Mouse (Mus musculus) spleen, adult 2 months (tissue): Measurements from ENCODE around the gene Ercc1. TPM values are rescaled to one million over a fixed set of nuclear protein-coding genes. Genes with fewer than 3 reads are reported as not detected.

Experiments
- DNase-seq, 2 experiments: peaks; one replicate each; pipeline versions ENCODE4 v3.0.0 to v3.0.0-alpha.2; 2012 to 2021; ENCODE audit warnings: low spot score in 2 of 2, low read depth in 1 of 2
- H3K27ac ChIP-seq: fragments of 200-500 bp; 2 replicates; pipeline ENCODE4 v1.5.1; 2012; ENCODE audit warnings: low read length, inconsistent platforms; ENCODE audit not compliant: insufficient read depth
- H3K27me3 ChIP-seq: fragments of 200-500 bp; 2 replicates; pipeline ENCODE4 v1.6.1; 2012; ENCODE audit warnings: mild to moderate bottlenecking, moderate library complexity, low read length, inconsistent platforms; ENCODE audit not compliant: control insufficient read depth, insufficient read depth
- H3K36me3 ChIP-seq: fragments of 200-500 bp; 2 replicates; pipeline ENCODE4 v1.6.1; 2012; ENCODE audit warnings: mild to moderate bottlenecking, low read length, inconsistent platforms; ENCODE audit not compliant: control insufficient read depth, insufficient read depth
- H3K4me1 ChIP-seq: fragments of 200-500 bp; 2 replicates; pipeline ENCODE4 v1.6.1; 2011; ENCODE audit warnings: inconsistent platforms; ENCODE audit not compliant: control insufficient read depth, insufficient read depth, insufficient read length
- H3K4me3 ChIP-seq: fragments of 200-500 bp; 2 replicates; pipeline ENCODE4 v1.5.1; 2011; ENCODE audit warnings: mild to moderate bottlenecking, inconsistent platforms; ENCODE audit not compliant: insufficient read depth, insufficient read length; ENCODE audit errors: extremely low read depth
- CTCF ChIP-seq: fragments of 200-500 bp; IDR thresholded peaks from 2 replicates; pipeline ENCODE4 v1.5.1; 2011; ENCODE audit warnings: mild to moderate bottlenecking, inconsistent platforms; ENCODE audit not compliant: insufficient read depth, insufficient read length, insufficient replicate concordance; ENCODE audit errors: extremely low read depth
- POLR2A ChIP-seq: fragments of 200-500 bp; IDR thresholded peaks from 2 replicates; pipeline ENCODE4 v1.6.1; 2011; ENCODE audit warnings: low read depth, low read length, inconsistent platforms
- WGBS: fragments of 180-500 bp; shearing (Covaris S2); methylation state at CpG from one replicate; pipeline ENCODE4 v1.1.7; 2018; 5-methylcytosine and 5-hydroxymethylcytosine counted together
- polyA plus RNA-seq: library from polyadenylated mRNA; depleted of rRNA; stranded (reverse); fragments of >200 nt; gene quantifications from 2 replicates; pipeline ENCODE4 v1.2.3, GENCODE M21; 2012

The Ercc1 gene
- polyA plus RNA-seq, 1 experiment = 29.9 TPM

DNA sequence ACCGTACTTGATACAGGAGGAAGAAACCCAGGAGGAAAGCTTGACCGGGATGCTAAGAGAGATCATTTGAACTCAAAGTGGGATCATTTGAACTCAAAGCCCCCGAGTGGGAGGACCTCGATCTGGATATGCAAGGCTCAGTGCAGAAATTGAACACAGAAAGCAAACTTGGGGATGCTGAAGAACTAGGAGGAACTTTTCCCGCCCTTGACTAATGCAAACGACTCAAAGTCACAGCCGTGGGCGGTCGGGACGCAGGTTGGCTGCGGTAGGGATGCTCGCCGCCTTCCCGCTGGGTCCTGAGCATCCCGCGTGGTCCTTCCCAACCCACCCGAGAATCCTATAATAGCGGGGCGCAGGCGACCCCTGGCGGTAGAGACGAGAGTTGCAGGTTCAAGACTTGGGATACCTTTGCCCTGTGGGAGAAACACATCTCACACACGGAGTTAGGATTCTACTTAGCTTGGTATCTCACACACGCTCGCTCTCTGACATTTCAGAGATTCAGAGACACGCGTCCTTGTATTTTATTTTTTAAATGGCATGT, 2.0 kb upstream of the Ercc1 start:
- TF ChIP-seq CTCF (peak; percentile 87), POLR2A (no peak)
- Histone ChIP-seq H3K4me1 (peaks cover 13% of the 10 kb centered on the region), H3K4me3 (peak overlapping the region; percentile 44; the same call in 1 of the 2 replicates), H3K27me3 (peaks cover 9% of the 10 kb centered on the region), H3K36me3 (no peaks in the 10 kb centered on the region), H3K27ac (no peak overlapping the region)
- WGBS = under 1% methylated on average over 27 of the region's 27 CpGs
- peak in 1 of 2 experiments; percentile 73 for DNase-seq

DNA sequence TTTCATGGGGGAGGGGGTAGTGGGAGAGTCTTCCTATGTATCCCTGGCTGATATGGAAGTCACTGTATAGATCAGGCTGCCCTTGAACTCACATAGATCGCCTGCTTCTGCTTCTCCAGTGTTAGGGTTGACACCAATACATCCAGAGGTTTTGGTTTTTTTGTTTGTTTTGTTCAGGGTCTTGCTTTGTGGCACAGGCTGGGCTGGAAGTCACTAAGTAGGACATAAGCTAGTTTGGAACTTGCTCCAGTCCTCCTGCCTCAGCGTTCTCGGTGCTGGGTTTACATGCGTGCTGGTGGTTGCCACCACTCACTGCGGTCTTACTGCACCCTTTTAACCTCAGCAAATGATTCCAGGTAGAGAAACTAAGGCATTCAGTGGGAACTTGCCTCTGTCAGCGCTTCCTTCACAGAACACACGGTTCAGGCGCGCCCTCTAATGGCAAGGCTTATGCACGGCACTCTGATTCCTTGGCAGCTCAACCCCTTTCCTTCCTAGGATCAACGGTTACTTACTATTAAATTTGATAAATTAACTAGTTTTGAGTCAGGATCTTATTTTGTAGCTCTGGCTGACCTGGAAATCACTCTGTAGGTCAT, 1.3 kb upstream of the Ercc1 start:
- Histone ChIP-seq H3K27ac (no peak overlapping the region), H3K4me1 (peaks cover 13% of the 10 kb centered on the region), H3K4me3 (no peak overlapping the region), H3K27me3 (peaks cover 9% of the 10 kb centered on the region), H3K36me3 (peaks cover under 1% of the 10 kb centered on the region; the same call in 1 of the 2 replicates)
- under 1% methylated on average over 11 of the region's 11 CpGs for WGBS
- peak in 1 of 2 experiments; percentile 67 for DNase-seq
- TF ChIP-seq POLR2A (no peak), CTCF (peak; percentile 91; the same call in 1 of the 2 replicates)

DNA sequence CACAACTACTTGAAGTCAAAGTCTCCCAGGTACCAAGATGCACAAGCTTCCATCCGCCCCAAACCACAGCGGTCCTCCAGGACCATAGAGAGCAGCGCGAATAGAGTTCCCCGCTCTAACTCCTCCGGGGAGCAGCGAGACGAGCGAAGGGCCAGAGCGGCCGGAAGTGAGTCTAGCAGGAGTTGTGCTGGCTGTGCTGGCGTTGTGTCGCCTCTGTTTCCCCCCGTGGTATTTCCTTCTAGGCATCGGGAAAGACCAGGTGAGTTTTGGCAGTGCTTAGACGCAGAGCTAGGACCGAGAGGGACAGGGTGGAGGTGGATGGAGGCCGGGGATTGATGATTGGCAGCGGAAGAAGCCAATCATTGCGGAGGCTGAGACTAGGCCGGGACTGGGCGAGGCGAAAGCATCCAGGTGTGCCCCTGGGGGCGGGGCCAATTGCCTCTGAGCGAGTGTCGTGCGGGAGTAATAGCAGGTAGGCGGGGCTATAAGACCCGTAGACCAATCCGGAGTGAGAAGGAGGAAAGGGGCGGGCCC, 427 bp downstream of the Ercc1 start:
- peaks cover 13% of the 10 kb centered on the region for H3K4me1 ChIP-seq
- WGBS = under 1% methylated on average over 31 of the region's 31 CpGs
- peaks cover 9% of the 10 kb centered on the region for H3K27me3 ChIP-seq
- DNase-seq = peak; percentile 99
- H3K4me3 ChIP-seq = peak overlapping the region; percentile 92
- peak overlapping the region; percentile 94 for H3K27ac ChIP-seq
- TF ChIP-seq CTCF = no peak
- no peak for TF ChIP-seq POLR2A
- peaks cover 7% of the 10 kb centered on the region for H3K36me3 ChIP-seq

DNA sequence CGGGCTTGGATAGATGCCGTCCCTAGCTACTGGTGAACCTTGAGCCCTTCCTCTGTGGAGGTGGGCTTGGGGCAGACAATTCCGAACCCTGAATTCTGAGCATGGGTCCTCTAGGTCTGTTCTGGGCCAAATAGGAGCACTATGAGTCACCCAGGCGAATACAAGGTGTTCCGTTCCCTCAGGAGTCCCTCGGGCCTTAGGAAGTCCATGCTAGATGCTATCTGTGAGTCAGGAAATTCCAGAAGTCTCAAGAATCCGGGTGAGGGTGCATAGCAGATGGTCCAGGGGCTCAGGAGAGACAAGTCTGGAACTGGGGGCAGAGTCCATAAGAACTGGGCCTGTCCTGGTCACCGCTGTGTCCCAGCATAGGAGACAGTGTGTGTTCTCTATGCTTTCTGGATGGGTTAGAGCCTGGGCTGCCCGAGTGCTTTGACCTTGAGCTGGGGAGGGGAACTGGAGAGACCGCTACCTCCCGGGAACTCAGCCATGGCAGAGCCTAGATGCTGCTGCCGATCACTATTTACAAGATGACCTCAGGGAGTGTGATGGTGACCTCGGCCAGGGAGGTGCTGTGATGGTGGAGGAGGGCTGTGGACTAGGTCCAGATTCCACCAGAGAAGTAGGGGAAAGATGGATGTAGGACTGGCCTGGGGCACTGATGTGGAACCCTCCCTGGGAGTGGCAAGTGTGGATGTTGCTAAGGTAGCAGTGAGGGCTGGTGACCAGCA, 4.8 kb downstream of the Ercc1 start:
- WGBS = 87% methylated on average over 13 of the region's 13 CpGs
- peaks cover 18% of the 10 kb centered on the region for H3K36me3 ChIP-seq
- TF ChIP-seq CTCF = no peak
- no peak for TF ChIP-seq POLR2A
- H3K27me3 ChIP-seq = no peaks in the 10 kb centered on the region
- no peak overlapping the region for H3K27ac ChIP-seq
- H3K4me1 ChIP-seq = peaks cover 8% of the 10 kb centered on the region; the same call in 1 of the 2 replicates
- DNase-seq = no peak
- no peak overlapping the region for H3K4me3 ChIP-seq

DNA sequence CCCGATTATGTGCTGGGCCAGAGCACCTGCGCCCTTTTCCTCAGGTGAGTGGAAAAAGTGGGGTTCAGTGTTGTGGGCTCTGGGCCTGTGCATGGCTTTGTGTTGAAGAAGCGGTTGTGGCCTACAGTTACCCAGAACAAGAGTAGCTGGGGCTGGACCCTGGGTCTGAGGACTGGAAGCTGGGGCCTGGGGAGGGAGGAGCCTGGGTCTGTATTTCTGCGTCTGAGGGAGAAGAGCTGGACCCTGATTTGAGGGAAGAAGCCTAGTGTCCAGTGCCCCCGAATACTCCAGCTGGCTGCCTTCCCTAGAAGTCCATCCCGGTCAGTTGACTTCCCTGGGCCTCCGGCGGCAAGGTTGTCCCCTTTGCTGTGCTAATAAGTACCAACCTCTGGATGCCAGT, 5.6 kb downstream of the Ercc1 start:
- no peaks in the 10 kb centered on the region for H3K27me3 ChIP-seq
- H3K27ac ChIP-seq = no peak overlapping the region
- peaks cover 4% of the 10 kb centered on the region; the same call in 1 of the 2 replicates for H3K4me1 ChIP-seq
- TF ChIP-seq CTCF = no peak
- DNase-seq = no peak
- no peak overlapping the region for H3K4me3 ChIP-seq
- 92% methylated on average over 8 of the region's 8 CpGs for WGBS
- peaks cover 22% of the 10 kb centered on the region for H3K36me3 ChIP-seq

DNA sequence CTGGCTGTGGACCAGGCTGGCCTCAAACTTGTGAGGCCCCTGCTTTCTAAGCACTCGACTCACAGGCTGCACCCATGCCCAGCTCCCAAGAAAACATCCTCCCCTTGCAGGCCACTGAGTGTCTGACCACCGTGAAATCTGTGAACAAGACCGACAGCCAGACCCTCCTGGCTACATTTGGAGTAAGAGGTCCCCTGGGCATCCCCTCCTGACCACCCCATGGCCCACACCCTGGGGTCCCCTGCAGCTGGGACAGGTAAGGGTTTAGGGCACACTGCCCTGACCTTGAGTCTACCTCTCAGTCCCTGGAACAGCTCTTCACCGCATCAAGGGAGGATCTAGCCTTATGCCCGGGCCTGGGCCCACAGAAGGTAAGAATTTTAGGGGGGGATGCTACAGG, 10.4 kb downstream of the Ercc1 start:
- WGBS = 98% methylated on average over 5 of the region's 5 CpGs
- no peak for DNase-seq
- H3K4me3 ChIP-seq = no peak overlapping the region
- H3K27me3 ChIP-seq = no peaks in the 10 kb centered on the region
- H3K36me3 ChIP-seq = peaks cover 15% of the 10 kb centered on the region
- H3K4me1 ChIP-seq = peaks cover under 1% of the 10 kb centered on the region
- no peak overlapping the region for H3K27ac ChIP-seq
- TF ChIP-seq POLR2A = no peak
- no peak for TF ChIP-seq CTCF
